Mouse (Mus musculus) midbrain, embryonic 14.5 days (tissue): Measurements from ENCODE around the gene Herpud1. TPM values are rescaled to one million over a fixed set of nuclear protein-coding genes. Genes with fewer than 3 reads are reported as not detected.

Experiments
- ATAC-seq: fragments of 200-750 bp; cut with Nextera tagmentation; 2 replicates; pipeline ENCODE4 v1.8.0; 2017; ENCODE audit warnings: moderate number of reproducible peaks, moderate library complexity; ENCODE audit not compliant: low FRiP score, low TSS enrichment
- DNase-seq: peaks from one replicate; pipeline ENCODE4 v3.0.0-alpha.2; 2015
- H3K27ac ChIP-seq: fragments of 300-500 bp; sonication (generic); replicated peaks from 2 replicates; pipeline ENCODE4 v1.5.1; 2014; ENCODE audit warnings: mild to moderate bottlenecking, low read depth, low read length, moderate library complexity
- H3K27me3 ChIP-seq: fragments of 300-500 bp; sonication (generic); 2 replicates; pipeline ENCODE4 v1.6.1; 2014; ENCODE audit warnings: low read length, control low read depth, mixed read lengths; ENCODE audit not compliant: control insufficient read depth, insufficient read depth
- H3K36me3 ChIP-seq: fragments of 300-500 bp; sonication (generic); 2 replicates; pipeline ENCODE4 v1.6.1; 2014; ENCODE audit warnings: low read length, control low read depth; ENCODE audit not compliant: control insufficient read depth, insufficient read depth
- H3K4me1 ChIP-seq: fragments of 300-500 bp; sonication (generic); 2 replicates; pipeline ENCODE4 v1.6.1; 2014; ENCODE audit warnings: mild to moderate bottlenecking, antibody characterized with exemption, low read length, control low read depth; ENCODE audit not compliant: control insufficient read depth, insufficient read depth
- H3K4me2 ChIP-seq: fragments of 300-500 bp; sonication (generic); 2 replicates; pipeline ENCODE4 v1.6.1; 2014; ENCODE audit warnings: mild to moderate bottlenecking, low read length, moderate library complexity
- H3K4me3 ChIP-seq: fragments of 300-500 bp; sonication (generic); replicated peaks from 2 replicates; pipeline ENCODE4 v1.5.1; 2014; ENCODE audit warnings: low read depth, low read length
- H3K9ac ChIP-seq: fragments of 300-500 bp; sonication (generic); replicated peaks from 2 replicates; pipeline ENCODE4 v1.6.1; 2014; ENCODE audit warnings: mild to moderate bottlenecking, low read length, moderate library complexity
- H3K9me3 ChIP-seq: fragments of 300-500 bp; sonication (generic); 2 replicates; pipeline ENCODE4 v1.6.1; 2016; ENCODE audit warnings: low read length, control low read depth, mixed read lengths; ENCODE audit not compliant: control insufficient read depth
- WGBS: fragments of 180-500 bp; shearing (Covaris S2); extraction: QIAGEN DNeasy Blood & Tissue Kit; methylation state at CpG from one replicate; pipeline ENCODE4 v1.1.7; 2014; 5-methylcytosine and 5-hydroxymethylcytosine counted together
- polyA plus RNA-seq: library from polyadenylated mRNA; unstranded; fragments of >200 nt; fragmentation: Nextera tagmentation; extraction: Ambion mirVana; gene quantifications from 2 replicates; pipeline ENCODE4 v1.2.1, GENCODE M21; 2014

Gene Herpud1
- polyA plus RNA-seq, 1 experiment from 2014 or later: 72.2 TPM

- H3K27ac ChIP-seq: no peak overlapping the region
- ATAC-seq: no peak
Observed at GRCm38 (mm10) chr8:94439691-94440090, 53.5 kb downstream of the Herpud1 start.

GRCm38 (mm10) chr8:94440389-94440788, 54.2 kb downstream of the Herpud1 start:
- no peak overlapping the region for H3K4me2 ChIP-seq
- no peak overlapping the region for H3K4me3 ChIP-seq
- no peak for ATAC-seq

More at GRCm38 (mm10) chr8:94439691-94440090, 53.5 kb downstream of the Herpud1 start:
- no peak overlapping the region for H3K4me3 ChIP-seq
- no peaks in the 10 kb centered on the region for H3K4me1 ChIP-seq
- no peak overlapping the region for H3K9ac ChIP-seq
- no peaks in the 10 kb centered on the region for H3K36me3 ChIP-seq
- no peak overlapping the region for H3K4me2 ChIP-seq
- no peaks in the 10 kb centered on the region for H3K9me3 ChIP-seq
- H3K27me3 ChIP-seq: no peaks in the 10 kb centered on the region
- DNase-seq: no peak

GRCm38 (mm10) chr8:94441686-94442085, 55.4 kb downstream of the Herpud1 start:
- Histone ChIP-seq H3K27ac (no peak overlapping the region), H3K4me2 (no peak overlapping the region), H3K4me1 (no peaks in the 10 kb centered on the region), H3K27me3 (no peaks in the 10 kb centered on the region), H3K9ac (no peak overlapping the region), H3K9me3 (no peaks in the 10 kb centered on the region), H3K4me3 (no peak overlapping the region), H3K36me3 (no peaks in the 10 kb centered on the region)
- 89% methylated on average over 1 of the region's 1 CpGs for WGBS
- DNase-seq (no peak), ATAC-seq (no peak)

More at GRCm38 (mm10) chr8:94440389-94440788, 54.2 kb downstream of the Herpud1 start:
- Histone ChIP-seq H3K9ac (no peak overlapping the region), H3K27ac (no peak overlapping the region), H3K9me3 (no peaks in the 10 kb centered on the region), H3K4me1 (no peaks in the 10 kb centered on the region), H3K27me3 (no peaks in the 10 kb centered on the region), H3K36me3 (no peaks in the 10 kb centered on the region)
- DNase-seq: no peak
- WGBS: 93% methylated on average over 1 of the region's 1 CpGs

- DNase-seq (no peak), ATAC-seq (no peak)
- Histone ChIP-seq H3K4me3 (no peak overlapping the region), H3K27me3 (no peaks in the 10 kb centered on the region), H3K4me2 (no peak overlapping the region), H3K36me3 (no peaks in the 10 kb centered on the region), H3K27ac (no peak overlapping the region), H3K9ac (no peak overlapping the region), H3K9me3 (no peaks in the 10 kb centered on the region), H3K4me1 (no peaks in the 10 kb centered on the region)
- 92% methylated on average over 3 of the region's 3 CpGs for WGBS
Observed at GRCm38 (mm10) chr8:94443153-94443552, 56.9 kb downstream of the Herpud1 start.

GRCm38 (mm10) chr8:94444480-94444879, 58.2 kb downstream of the Herpud1 start:
- H3K36me3 ChIP-seq: no peaks in the 10 kb centered on the region
- H3K9ac ChIP-seq: no peak overlapping the region
- no peaks in the 10 kb centered on the region for H3K4me1 ChIP-seq
- ATAC-seq: no peak
- no peak overlapping the region for H3K4me2 ChIP-seq
- WGBS: 72% methylated on average over 2 of the region's 2 CpGs
- H3K27ac ChIP-seq: no peak overlapping the region
- no peaks in the 10 kb centered on the region for H3K27me3 ChIP-seq
- H3K4me3 ChIP-seq: no peak overlapping the region
- no peaks in the 10 kb centered on the region for H3K9me3 ChIP-seq
- DNase-seq: no peak

Other genes with a start within 250 kb of the Herpud1 start
- gene Mt4, start 249.2 kb upstream of the Herpud1 start, polyA plus RNA-seq: not detected in 2 replicates
- 137 and 212 TPM in 2 replicates for gene Mt3, start 233.8 kb upstream of the Herpud1 start, polyA plus RNA-seq
- 7.9 and 9.3 TPM in 2 replicates for gene Mt2, start 213.8 kb upstream of the Herpud1 start, polyA plus RNA-seq
- 34.9 and 38.4 TPM in 2 replicates for gene Mt1, start 207.4 kb upstream of the Herpud1 start, polyA plus RNA-seq
- gene Nup93, start 171.9 kb upstream of the Herpud1 start, polyA plus RNA-seq: 58.5 and 75.4 TPM in 2 replicates
- 0.07 TPM in 1 of 2 replicates, not detected in the other for gene Slc12a3, start 57.2 kb upstream of the Herpud1 start, polyA plus RNA-seq
- gene Nlrc5, start 47.9 kb downstream of the Herpud1 start, polyA plus RNA-seq: 0.32 and 1.2 TPM in 2 replicates
- gene Cpne2, start 146.6 kb downstream of the Herpud1 start, polyA plus RNA-seq: 11.5 and 14.1 TPM in 2 replicates
- gene Rspry1, start 215.5 kb downstream of the Herpud1 start, polyA plus RNA-seq: 46.1 and 54.4 TPM in 2 replicates
- 71.9 and 91.9 TPM in 2 replicates for gene Fam192a, start 215.6 kb downstream of the Herpud1 start, polyA plus RNA-seq